Mouse (Mus musculus): ENCODE measurements around the gene Acss1.

Gene Acss1

GRCm38 (mm10) chr2:150667820-150668766 is at the start of gene Acss1:
TSS of gene Acss1 (minus strand) at chr2:150668500.
- peak in 1 of 2 experiments; percentile 11 for DNase-seq

GRCm38 (mm10) chr2:150712167-150712674 is 43.9 kb upstream of the Acss1 start:
- DNase-seq = no peak

- no peak for DNase-seq
These were observed 23.3 kb upstream of the Acss1 start for GRCm38 (mm10) chr2:150691481-150692170.

DNA sequence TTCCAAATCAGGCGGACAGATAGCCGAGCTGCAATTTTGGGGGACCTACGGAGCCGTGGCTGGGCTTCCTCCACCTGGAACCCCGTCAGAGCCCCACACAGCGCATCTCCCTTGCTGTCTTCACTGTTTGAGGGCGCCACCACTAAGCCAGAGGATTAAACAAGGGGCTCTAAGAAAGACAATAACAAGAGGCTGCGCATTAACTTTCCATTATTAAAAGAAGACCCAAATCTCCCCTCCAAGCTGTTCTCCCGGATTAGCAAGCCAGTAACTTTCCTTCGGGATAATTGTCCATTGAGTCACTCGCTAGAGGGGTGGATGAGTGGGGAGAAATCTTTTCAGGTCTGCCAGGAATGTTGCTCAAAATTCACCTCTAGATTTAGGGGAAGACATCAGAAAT is 21.9 kb upstream of the Acss1 start:
- no peak for DNase-seq

- DNase-seq = no peak
These were observed 21.0 kb upstream of the Acss1 start, which contains the start of gene Vsx1 for GRCm38 (mm10) chr2:150689223-150689800. TSS of gene Vsx1 (minus strand) at chr2:150689360.

DNA sequence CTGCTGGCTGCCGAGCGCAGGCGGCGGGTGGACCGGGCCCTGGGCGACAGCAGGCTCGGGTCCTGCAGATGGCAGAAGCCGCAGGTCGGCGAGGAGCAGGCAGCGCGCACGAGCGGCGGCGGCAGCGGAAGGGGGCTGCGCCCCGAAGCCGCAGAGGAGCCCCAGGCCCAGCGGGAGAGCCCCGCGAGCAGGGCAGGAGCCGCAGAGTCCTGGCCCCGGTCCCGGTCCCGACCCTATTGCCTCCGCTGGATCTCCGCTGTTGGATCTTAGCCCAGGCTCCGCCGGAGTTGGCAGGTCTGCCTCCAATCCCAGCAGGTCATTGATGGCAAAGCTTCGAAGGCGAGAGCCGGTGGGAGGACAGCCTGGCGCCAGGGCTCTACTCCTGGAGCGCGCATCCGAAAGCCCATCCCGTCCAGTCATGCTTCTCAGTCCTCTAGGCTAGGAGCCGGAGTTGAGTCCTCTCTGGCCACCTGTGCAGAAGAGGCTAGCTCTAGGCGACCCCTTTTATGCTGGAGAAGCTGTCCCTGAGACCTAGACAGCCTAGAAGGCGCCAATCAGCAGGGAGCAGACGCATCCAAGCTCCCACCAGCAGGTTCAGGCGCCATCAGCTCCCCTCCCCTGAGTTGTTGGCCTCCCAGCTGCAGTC is 20.4 kb upstream of the Acss1 start:
- DNase-seq = peak; percentile 85 to 86

DNA sequence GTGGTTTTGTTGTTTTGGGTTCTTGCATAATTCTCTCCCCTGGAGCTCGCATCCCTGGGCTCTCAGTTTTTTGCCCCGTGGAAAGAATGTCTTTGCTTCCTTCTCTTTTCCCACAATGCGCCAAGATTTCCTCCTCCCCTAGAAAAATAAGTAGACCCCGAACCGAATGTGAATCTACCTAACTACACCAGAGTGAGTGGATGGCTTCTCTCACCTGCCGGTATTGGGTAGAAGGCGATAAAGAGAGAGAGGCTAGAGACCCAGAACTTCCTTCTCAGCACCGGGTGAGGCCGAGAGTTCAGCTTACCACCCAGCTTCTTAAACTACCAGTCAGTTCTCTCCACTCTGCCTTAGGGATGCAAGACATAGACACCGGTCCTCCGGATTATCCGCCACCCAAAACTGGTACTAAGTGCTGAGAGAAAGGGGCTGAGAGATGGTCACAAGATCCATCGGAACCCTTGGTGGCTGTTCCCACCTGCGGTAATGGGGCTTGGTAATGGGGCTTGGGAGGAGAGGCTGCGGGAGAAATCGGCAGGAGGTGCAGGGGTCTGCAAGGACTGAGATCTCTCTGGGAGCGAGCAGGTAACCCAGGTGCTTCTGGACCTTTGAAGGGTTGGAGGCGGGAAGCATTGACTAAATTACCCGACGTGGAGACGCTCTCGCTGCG is 19.7 kb upstream of the Acss1 start:
- DNase-seq = no peak

GRCm38 (mm10) chr2:150685389-150685788 is 17.1 kb upstream of the Acss1 start:
- DNase-seq = no peak

- no peak for DNase-seq
These were observed 16.2 kb upstream of the Acss1 start for GRCm38 (mm10) chr2:150684451-150684850.

DNA sequence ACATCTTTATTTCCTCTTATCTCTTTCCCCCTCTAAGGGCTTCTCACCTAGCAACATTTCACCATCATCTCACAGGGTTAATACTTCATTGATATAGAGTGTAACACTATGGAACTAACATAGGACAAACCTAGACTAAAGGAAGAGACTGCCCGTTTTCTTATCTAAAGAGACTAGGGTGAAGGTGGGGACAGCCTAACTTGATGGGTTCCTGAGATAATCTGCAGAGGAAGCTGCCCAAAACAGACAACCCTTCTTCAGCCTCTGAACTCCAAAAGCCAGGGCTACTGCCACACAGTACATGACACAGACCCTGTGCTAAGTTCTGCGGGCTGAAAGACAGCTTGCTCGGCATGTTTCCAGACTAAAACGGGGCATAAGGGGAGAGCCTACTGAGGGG is 13.3 kb upstream of the Acss1 start:
- no peak for DNase-seq

DNA sequence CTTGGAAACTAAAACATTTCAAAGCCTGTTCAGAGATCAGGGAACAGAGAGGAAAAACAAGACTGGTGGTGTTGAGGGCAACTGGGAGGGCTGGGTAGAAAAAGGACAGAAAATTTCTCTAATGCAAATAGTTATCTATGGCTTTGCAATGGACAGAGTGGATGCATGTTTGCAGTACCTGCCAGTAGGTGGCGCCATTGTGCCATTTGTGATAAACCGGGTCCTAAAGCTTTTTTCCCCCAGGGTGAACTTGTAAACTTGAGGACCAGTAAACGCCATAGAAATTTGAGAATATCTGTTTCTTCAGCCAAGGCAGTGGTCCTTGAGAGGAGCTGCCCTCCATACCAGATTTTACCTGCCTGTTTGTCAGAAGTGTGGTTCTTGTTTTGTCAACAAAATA is 10.1 kb upstream of the Acss1 start:
- peak; percentile 72 to 75 for DNase-seq

DNA sequence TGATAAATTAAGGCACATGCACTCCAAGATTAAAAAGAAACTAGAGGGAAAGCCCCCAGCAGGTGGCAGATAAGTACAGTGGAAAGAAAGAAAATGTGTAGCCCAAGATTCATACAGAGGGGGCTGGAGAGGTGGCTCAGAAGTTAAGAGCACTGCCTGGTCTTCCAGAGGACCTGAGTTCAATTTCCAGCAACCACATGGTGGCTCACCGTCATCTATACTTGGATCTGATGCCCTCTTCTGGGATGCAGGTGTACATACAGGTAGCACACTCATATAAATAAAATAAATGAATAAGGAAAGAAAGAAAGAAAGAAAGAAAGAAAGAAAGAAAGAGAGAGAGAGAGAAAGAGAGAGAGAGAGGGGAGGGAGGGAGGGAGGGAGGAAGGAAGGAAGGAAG is 7.2 kb upstream of the Acss1 start:
- DNase-seq = no peak

- DNase-seq = peak; percentile 27 to 32
These were observed 6.6 kb upstream of the Acss1 start for GRCm38 (mm10) chr2:150674900-150675299.

- no peak for DNase-seq
These were observed 5.6 kb upstream of the Acss1 start for GRCm38 (mm10) chr2:150673929-150674328.

DNA sequence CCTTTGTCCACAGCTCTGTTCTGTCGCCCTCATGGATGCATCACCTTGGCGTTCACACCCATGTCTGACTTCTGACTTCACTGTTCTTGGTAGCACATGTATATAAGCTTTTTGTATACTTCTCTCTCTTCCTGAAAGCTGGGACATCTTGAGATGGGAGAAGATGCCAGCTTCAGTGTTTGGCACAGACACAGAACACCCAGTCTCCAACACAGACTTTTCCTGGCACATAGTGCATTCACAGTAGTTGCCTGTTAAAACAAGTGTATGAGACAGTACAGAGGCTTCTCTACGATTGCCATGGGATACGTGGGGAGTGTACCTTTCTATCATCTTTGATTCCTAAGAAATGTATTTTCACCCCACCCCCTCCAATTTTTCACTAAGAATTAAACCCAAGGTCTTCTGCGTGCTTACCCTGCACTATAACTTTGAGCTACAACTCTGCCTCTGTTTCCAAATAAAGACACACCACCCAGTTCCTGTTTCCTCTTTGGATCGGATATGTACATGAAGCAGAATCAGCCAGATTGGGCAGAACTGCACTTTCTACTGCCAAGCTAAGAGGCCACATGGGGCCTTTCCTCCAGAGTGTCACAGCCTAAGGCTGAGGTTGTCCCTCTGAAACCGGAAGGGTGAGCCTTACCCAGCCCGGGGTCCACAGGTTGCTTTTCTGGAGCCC is 3.5 kb upstream of the Acss1 start:
- no peak for DNase-seq

- no peak for DNase-seq
These were observed 2.6 kb upstream of the Acss1 start for GRCm38 (mm10) chr2:150670926-150671325.

- DNase-seq = no peak
These were observed 1.2 kb upstream of the Acss1 start for GRCm38 (mm10) chr2:150669454-150670045.

DNA sequence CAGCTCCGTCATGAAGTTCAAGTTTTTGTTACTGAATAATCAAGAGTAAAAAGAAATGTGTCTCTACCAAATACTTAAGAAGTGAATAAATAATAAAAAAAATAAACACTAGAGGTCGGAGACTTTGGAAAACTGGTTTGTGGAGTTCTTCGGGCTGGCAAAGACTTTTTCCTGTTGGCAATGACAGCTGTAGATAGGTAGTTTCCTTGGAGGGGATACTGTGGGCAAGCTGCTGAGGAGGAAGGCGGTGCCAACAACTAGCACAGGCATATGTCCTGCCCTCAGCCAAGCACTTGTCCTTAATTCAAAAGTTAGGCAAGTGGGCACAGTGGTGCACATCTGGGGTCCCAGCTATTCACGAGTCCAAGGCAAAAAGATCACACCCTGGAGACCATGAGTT is 656 bp upstream of the Acss1 start:
- DNase-seq = no peak

GRCm38 (mm10) chr2:150667065-150667819 is 1.1 kb downstream of the Acss1 start:
- DNase-seq = no peak

DNA sequence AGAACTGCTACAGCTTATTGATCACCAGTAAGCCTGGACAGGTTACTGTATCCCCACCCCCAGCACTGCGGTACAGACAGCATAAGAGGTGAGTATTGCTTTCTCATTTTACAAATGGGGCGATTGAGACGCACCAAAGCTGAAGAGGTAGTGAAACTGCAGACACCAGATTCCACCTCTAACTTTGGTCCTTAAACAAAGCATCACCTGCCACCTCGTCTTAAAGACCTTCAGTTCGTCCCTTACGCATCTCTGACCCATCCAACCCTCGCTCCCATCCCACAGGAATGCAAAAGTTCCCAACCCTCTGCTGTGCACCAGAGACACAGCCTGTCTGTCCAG is 1.6 kb downstream of the Acss1 start:
- no peak for DNase-seq
